ENCODE assay signal across 10 mouse cellular contexts in the genomic region with DNA sequence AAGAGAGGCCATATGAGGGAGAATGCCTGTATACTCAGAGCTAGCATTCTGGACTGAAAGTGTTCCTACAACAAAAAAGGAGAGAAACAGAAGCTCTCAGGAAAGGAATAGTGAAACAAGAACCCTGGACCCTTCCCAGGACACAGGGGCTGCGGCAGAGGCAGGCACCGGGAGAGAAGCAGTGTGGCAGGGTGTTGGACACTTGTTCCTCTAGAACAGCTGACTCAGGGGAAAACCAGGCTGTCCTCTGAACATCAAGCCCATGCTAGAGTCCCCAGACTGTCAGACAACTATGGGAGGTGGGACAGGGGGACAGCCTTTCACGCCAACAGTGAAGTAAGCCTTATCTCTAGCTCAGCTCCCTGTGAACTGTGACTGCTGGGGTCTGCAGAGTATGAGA. TPM values are rescaled to one million over a fixed set of nuclear protein-coding genes. Genes with fewer than 3 reads are reported as not detected.
DNase-seq lines count a peak whose midpoint lies in the region; ATAC-seq and TF ChIP-seq lines count a peak whose summit lies in the region.
"Had no signal": no experiment of that assay in that cellular context is flagged by ENCODE, and none has a peak within 500 bp of the region (broad histone marks: within the 10 kb centered on the region; RNA-seq: fewer than 3 reads in every experiment).

No protein-coding gene starts in this region.

- H3K4me2 ChIP-seq in heart, embryonic 13.5 days, result peak overlapping the region; percentile 85; the same call in 1 of the 2 replicates
- no peak overlapping the region; the same call in 1 of the 2 replicates for H3K4me2 ChIP-seq in embryonic facial prominence, embryonic 15.5 days (replicated peaks)
- no peak overlapping the region for H3K4me2 ChIP-seq in midbrain, embryonic 11.5 days

- H3K4me1 ChIP-seq in heart, embryonic 13.5 days, result peaks cover 71% of the 10 kb centered on the region
- H3K4me1 ChIP-seq in ES-E14 (ENCODE audit: control insufficient read depth in 2 of 2, insufficient read depth in 2 of 2, low read length in 2 of 2, poor library complexity in 1 of 2), result peaks cover 3 to 36% of the 10 kb centered on the region in 2 experiments; a peak in 3 of 4 replicates
- peaks cover 75% of the 10 kb centered on the region for H3K4me1 ChIP-seq in embryonic facial prominence, embryonic 15.5 days
- peaks cover 56% of the 10 kb centered on the region for H3K4me1 ChIP-seq in midbrain, embryonic 11.5 days (ENCODE audit: control insufficient read depth, insufficient read depth, low read length)

- H3K9ac ChIP-seq in heart, embryonic 13.5 days, result 0 out of 2 replicates have a peak overlapping the region, but pooled peaks have one; percentile 35
- H3K9ac ChIP-seq in ES-E14 (ENCODE audit: insufficient read depth, low read depth, low read length, poor library complexity, severe bottlenecking), result no peak overlapping the region
- H3K9ac ChIP-seq in embryonic facial prominence, embryonic 15.5 days, result no peak overlapping the region
- no peak overlapping the region for H3K9ac ChIP-seq in midbrain, embryonic 11.5 days (ENCODE audit: low read length)

- in situ Hi-C loops in ES-E14 (cut with MboI; ENCODE audit: low sequenced_read_pairs in 2 of 2, unreplicated experiment in 2 of 2), result no loop called here

- DNase-seq in heart, adult 8-10 months (ENCODE audit: low spot score), result no peak
- no peak for DNase-seq in ES-E14 (ENCODE audit: low read depth, low spot score)
- peak; percentile 83 for DNase-seq in midbrain, embryonic 11.5 days (ENCODE audit: low spot score, missing footprints)
- DNase-seq in layer of hippocampus, postnatal 25 days (ENCODE audit: extremely low spot score in 1 of 2, low spot score in 1 of 2), result no peak
- DNase-seq in MN1 (ENCODE audit: low spot score), result no peak
- no peak for DNase-seq in right cerebral cortex, adult 2 months (ENCODE audit: low spot score in 2 of 2)
- DNase-seq: cerebellum, adult 11-12 months; lung, postnatal 10 days had no signal

- no peak for ATAC-seq in heart, embryonic 13.5 days (ENCODE audit: extremely low read depth, insufficient number of reproducible peaks, low FRiP score, low TSS enrichment)
- ATAC-seq in embryonic facial prominence, embryonic 15.5 days (ENCODE audit: insufficient number of reproducible peaks, low FRiP score, low TSS enrichment, low read depth), result no peak
- ATAC-seq in midbrain, embryonic 11.5 days (ENCODE audit: low FRiP score), result no peak

- no peak overlapping the region for H3K4me3 ChIP-seq in heart, embryonic 13.5 days
- no peak overlapping the region for H3K4me3 ChIP-seq in ES-E14 (ENCODE audit: insufficient read depth in 1 of 2, low read depth in 1 of 2, low read length in 2 of 2, poor library complexity in 1 of 2, severe bottlenecking in 1 of 2)
- H3K4me3 ChIP-seq in embryonic facial prominence, embryonic 15.5 days (replicated peaks), result no peak overlapping the region
- no peak overlapping the region for H3K4me3 ChIP-seq in midbrain, embryonic 11.5 days (ENCODE audit: low read depth, low read length)

- peaks cover 51% of the 10 kb centered on the region for H3K27me3 ChIP-seq in heart, embryonic 13.5 days (replicated peaks)
- no peaks in the 10 kb centered on the region for H3K27me3 ChIP-seq in embryonic facial prominence, embryonic 15.5 days
- peaks cover 34% of the 10 kb centered on the region for H3K27me3 ChIP-seq in midbrain, embryonic 11.5 days (ENCODE audit: control insufficient read depth, insufficient read depth, low read length)

- H3K36me3 ChIP-seq in heart, embryonic 13.5 days, result peaks cover 11% of the 10 kb centered on the region
- H3K36me3 ChIP-seq in ES-E14 (ENCODE audit: control insufficient read depth, insufficient read depth, low read length, poor library complexity, severe bottlenecking), result peaks cover 3% of the 10 kb centered on the region
- H3K36me3 ChIP-seq in embryonic facial prominence, embryonic 15.5 days, result peaks cover 5% of the 10 kb centered on the region
- peaks cover 3% of the 10 kb centered on the region; the same call in 1 of the 2 replicates for H3K36me3 ChIP-seq in midbrain, embryonic 11.5 days (ENCODE audit: control insufficient read depth, insufficient read depth, low read length)

- no peak overlapping the region for H3K27ac ChIP-seq in heart, embryonic 13.5 days (replicated peaks)
- no peak overlapping the region for H3K27ac ChIP-seq in ES-E14 (ENCODE audit: insufficient read depth, low read depth, low read length, poor library complexity, severe bottlenecking)
- peak overlapping the region; percentile 93 for H3K27ac ChIP-seq in embryonic facial prominence, embryonic 15.5 days (replicated peaks)
- H3K27ac ChIP-seq in midbrain, embryonic 11.5 days (ENCODE audit: low read depth, low read length), result no peak overlapping the region

- 72% methylated on average over 3 of the region's 3 CpGs for whole genome bisulfite sequencing in heart, embryonic 13.5 days
- 55% methylated on average over 3 of the region's 3 CpGs for WGBS in embryonic facial prominence, embryonic 15.5 days
- 71% methylated on average over 3 of the region's 3 CpGs for WGBS in midbrain, embryonic 11.5 days

- H3K9me3 ChIP-seq in heart, embryonic 13.5 days, result no peaks in the 10 kb centered on the region
- H3K9me3 ChIP-seq in ES-E14 (ENCODE audit: control insufficient read depth, insufficient read depth, low read depth, low read length), result no peaks in the 10 kb centered on the region
- no peaks in the 10 kb centered on the region for H3K9me3 ChIP-seq in embryonic facial prominence, embryonic 15.5 days (replicated peaks)
- no peaks in the 10 kb centered on the region for H3K9me3 ChIP-seq in midbrain, embryonic 11.5 days (ENCODE audit: control insufficient read depth, low read length)

TF ChIP-seq in ES-E14, 5 proteins besides CTCF, POLR2A, EP300 and RAD21:
- TF ChIP-seq HCFC1 (IDR thresholded peaks at IDR 0.05; ENCODE audit: borderline replicate concordance, insufficient read depth, low read length) (no peak), ZC3H11A (IDR thresholded peaks at IDR 0.05; ENCODE audit: borderline replicate concordance, low read depth, low read length) (no peak), ZNF384 (IDR thresholded peaks at IDR 0.05; ENCODE audit: low read depth, low read length) (no peak), MAFK (IDR thresholded peaks at IDR 0.05; ENCODE audit: insufficient read depth, low read depth, low read length) (0 out of 2 replicates have a peak, but pooled peaks have one; percentile 57), CHD2 (IDR thresholded peaks at IDR 0.05; ENCODE audit: low read depth, low read length) (no peak)

RNA-seq across cellular contexts. Expression of a gene that starts 1.3 kb away (rescaled TPM):
- 1.9 and 2.0 TPM in 2 replicates for polyA plus RNA-seq in heart, embryonic 13.5 days (2015; fragmentation: Nextera tagmentation; extraction: Ambion mirVana)
- 1 to 10 TPM in 2 of 4 experiments, under 1 TPM in 2; 0.66 to 1.5 (median 0.89) TPM for total RNA-seq in heart, adult 8-10 months (2022)
- 2.7 and 4.1 TPM in 2 replicates for total RNA-seq in ES-E14 (2012; rRNA removed)
- polyA plus RNA-seq in embryonic facial prominence, embryonic 15.5 days (2015; fragmentation: Nextera tagmentation; extraction: Ambion mirVana), result 10.5 and 11.0 TPM in 2 replicates
- polyA plus RNA-seq in midbrain, embryonic 11.5 days (2014; fragmentation: Nextera tagmentation; extraction: Ambion mirVana), result 2.3 and 3.0 TPM in 2 replicates
- 10 to 100 TPM; 10.8 to 11.0 TPM for total RNA-seq in layer of hippocampus, postnatal 25 days (2021)

RNA-seq across cellular contexts. Expression of a gene that starts 5.2 kb away (rescaled TPM):
- polyA plus RNA-seq in heart, embryonic 13.5 days (2015; fragmentation: Nextera tagmentation; extraction: Ambion mirVana), result 4.2 and 5.2 TPM in 2 replicates
- 10 to 100 TPM; 11.5 to 14.5 (median 12.6) TPM for total RNA-seq in heart, adult 8-10 months (2022)
- total RNA-seq in ES-E14 (2012; rRNA removed), result 14.1 and 20.4 TPM in 2 replicates
- 5.5 and 8.6 TPM in 2 replicates for polyA plus RNA-seq in embryonic facial prominence, embryonic 15.5 days (2015; fragmentation: Nextera tagmentation; extraction: Ambion mirVana)
- polyA plus RNA-seq in midbrain, embryonic 11.5 days (2014; fragmentation: Nextera tagmentation; extraction: Ambion mirVana), result 6.5 and 7.3 TPM in 2 replicates
- total RNA-seq in layer of hippocampus, postnatal 25 days (2021), result 10 to 100 TPM; 60.1 to 64.2 TPM

RNA-seq across cellular contexts. Expression of a gene that starts 10.1 kb away (rescaled TPM):
- 6.2 and 7.0 TPM in 2 replicates for polyA plus RNA-seq in heart, embryonic 13.5 days (2015; fragmentation: Nextera tagmentation; extraction: Ambion mirVana)
- total RNA-seq in heart, adult 8-10 months (2022), result 1 to 10 TPM; 1.7 to 2.9 (median 2.5) TPM
- 31.3 and 35.8 TPM in 2 replicates for total RNA-seq in ES-E14 (2012; rRNA removed)
- polyA plus RNA-seq in embryonic facial prominence, embryonic 15.5 days (2015; fragmentation: Nextera tagmentation; extraction: Ambion mirVana), result 11.6 and 13.0 TPM in 2 replicates
- polyA plus RNA-seq in midbrain, embryonic 11.5 days (2014; fragmentation: Nextera tagmentation; extraction: Ambion mirVana), result 15.1 and 16.9 TPM in 2 replicates
- total RNA-seq in layer of hippocampus, postnatal 25 days (2021), result 10 to 100 TPM in 1 of 2 experiments, 1 to 10 TPM in 1; 8.4 to 10.0 TPM

RNA-seq across cellular contexts. Expression of a gene that starts 40.7 kb away (rescaled TPM):
- 37.2 and 38.4 TPM in 2 replicates for polyA plus RNA-seq in heart, embryonic 13.5 days (2015; fragmentation: Nextera tagmentation; extraction: Ambion mirVana)
- total RNA-seq in heart, adult 8-10 months (2022), result under 1 TPM; 0.22 to 0.66 (median 0.40) TPM
- 143 and 239 TPM in 2 replicates for total RNA-seq in ES-E14 (2012; rRNA removed)
- 42.7 and 47.2 TPM in 2 replicates for polyA plus RNA-seq in embryonic facial prominence, embryonic 15.5 days (2015; fragmentation: Nextera tagmentation; extraction: Ambion mirVana)
- 89.9 and 98.6 TPM in 2 replicates for polyA plus RNA-seq in midbrain, embryonic 11.5 days (2014; fragmentation: Nextera tagmentation; extraction: Ambion mirVana)
- total RNA-seq in layer of hippocampus, postnatal 25 days (2021), result 1 to 10 TPM; 4.1 to 6.6 TPM

RNA-seq across cellular contexts. Expression of a gene that starts 41.1 kb away (rescaled TPM):
- polyA plus RNA-seq in heart, embryonic 13.5 days (2015; fragmentation: Nextera tagmentation; extraction: Ambion mirVana), result 544 and 567 TPM in 2 replicates
- total RNA-seq in heart, adult 8-10 months (2022), result 100 to 1,000 TPM; 224 to 240 (median 231) TPM
- total RNA-seq in ES-E14 (2012; rRNA removed), result 129 and 159 TPM in 2 replicates
- polyA plus RNA-seq in embryonic facial prominence, embryonic 15.5 days (2015; fragmentation: Nextera tagmentation; extraction: Ambion mirVana), result 539 and 547 TPM in 2 replicates
- 437 and 465 TPM in 2 replicates for polyA plus RNA-seq in midbrain, embryonic 11.5 days (2014; fragmentation: Nextera tagmentation; extraction: Ambion mirVana)
- 1,000 to 10,000 TPM; 1,231 to 1,342 TPM for total RNA-seq in layer of hippocampus, postnatal 25 days (2021)
